Mouse (Mus musculus) liver, adult 2 months (tissue): ENCODE measurements around the gene Rhox3a. TPM values are rescaled to one million over a fixed set of nuclear protein-coding genes. Genes with fewer than 3 reads are reported as not detected.
"Not testable (repeated sequence)": the region's sequence is repeated elsewhere in the genome, so short reads cannot be mapped to it uniquely, and the experiment has no call there.

ENCODE experiments used
- DNase-seq: peaks from one replicate; pipeline ENCODE4 v3.0.0-alpha.2; 2011; ENCODE audit warnings: low read depth, low spot score; ENCODE audit errors: extremely low read depth
- H3K27ac ChIP-seq: fragments of 200-500 bp; replicated peaks from 2 replicates; pipeline ENCODE4 v1.5.1; 2012; ENCODE audit warnings: low read depth, mild to moderate bottlenecking, control low read depth, inconsistent platforms, low read length; ENCODE audit not compliant: insufficient read depth
- H3K27me3 ChIP-seq: fragments of 200-500 bp; 2 replicates; pipeline ENCODE4 v1.6.1; 2012; ENCODE audit warnings: mild to moderate bottlenecking, moderate library complexity, low read length, inconsistent platforms; ENCODE audit not compliant: control insufficient read depth, insufficient read depth
- H3K36me3 ChIP-seq: fragments of 200-500 bp; 2 replicates; pipeline ENCODE4 v1.6.1; 2012; ENCODE audit warnings: low read length, inconsistent platforms; ENCODE audit not compliant: control insufficient read depth, insufficient read depth
- H3K4me1 ChIP-seq: fragments of 200-500 bp; 2 replicates; pipeline ENCODE4 v1.6.1; 2011; ENCODE audit warnings: low read length; ENCODE audit not compliant: control insufficient read depth, insufficient read depth
- H3K4me3 ChIP-seq: fragments of 200-500 bp; 2 replicates; pipeline ENCODE4 v1.5.1; 2011; ENCODE audit warnings: low read depth, mild to moderate bottlenecking, control low read depth, low read length, moderate library complexity; ENCODE audit not compliant: insufficient read depth
- H3K79me2 ChIP-seq: fragments of 200-500 bp; 2 replicates; pipeline ENCODE4 v1.6.1; 2012; ENCODE audit warnings: inconsistent platforms, mild to moderate bottlenecking, low read length, moderate library complexity; ENCODE audit not compliant: control insufficient read depth, insufficient read depth
- H3K9ac ChIP-seq: fragments of 200-500 bp; 2 replicates; pipeline ENCODE4 v1.6.1; 2012; ENCODE audit warnings: low read depth, mild to moderate bottlenecking, control low read depth, inconsistent platforms, low read length
- CTCF ChIP-seq: fragments of 200-500 bp; IDR thresholded peaks from 2 replicates; pipeline ENCODE4 v1.5.1; 2011; ENCODE audit warnings: low read depth, low read length, control low read depth
- POLR2A ChIP-seq: fragments of 200-500 bp; IDR thresholded peaks from 2 replicates; pipeline ENCODE4 v1.6.1; 2011; ENCODE audit warnings: low read length, control low read depth; ENCODE audit not compliant: insufficient read depth; ENCODE audit errors: extremely low read depth
- WGBS: fragments of 180-500 bp; shearing (Covaris S2); methylation state at CpG from one replicate; pipeline ENCODE4 v1.1.7; 2018; 5-methylcytosine and 5-hydroxymethylcytosine counted together
- polyA plus RNA-seq: library from polyadenylated mRNA; depleted of rRNA; stranded (reverse); fragments of >200 nt; gene quantifications from 2 replicates; pipeline ENCODE4 v1.2.3, GENCODE M21; 2012; rRNA removed
- total RNA-seq: library from RNA; depleted of rRNA; stranded (reverse); fragments of >200 nt; gene quantifications from 2 replicates; pipeline ENCODE4 v1.2.3, GENCODE M21; 2014; rRNA removed

Rhox3a gene
- total RNA-seq (not detected in 2 replicates), polyA plus RNA-seq (not detected in 2 replicates)

- not testable (repeated sequence) for H3K36me3 ChIP-seq, H3K79me2 ChIP-seq, H3K27me3 ChIP-seq, DNase-seq, H3K4me3 ChIP-seq, H3K9ac ChIP-seq, H3K27ac ChIP-seq, H3K4me1 ChIP-seq
- WGBS: 73% methylated on average over 1 of the region's 3 CpGs
Measured at GRCm38 (mm10) chrX:37249619-37250018, at the start of gene Rhox3a. TSS of gene Rhox3a (plus strand) at chrX:37249919.

DNA sequence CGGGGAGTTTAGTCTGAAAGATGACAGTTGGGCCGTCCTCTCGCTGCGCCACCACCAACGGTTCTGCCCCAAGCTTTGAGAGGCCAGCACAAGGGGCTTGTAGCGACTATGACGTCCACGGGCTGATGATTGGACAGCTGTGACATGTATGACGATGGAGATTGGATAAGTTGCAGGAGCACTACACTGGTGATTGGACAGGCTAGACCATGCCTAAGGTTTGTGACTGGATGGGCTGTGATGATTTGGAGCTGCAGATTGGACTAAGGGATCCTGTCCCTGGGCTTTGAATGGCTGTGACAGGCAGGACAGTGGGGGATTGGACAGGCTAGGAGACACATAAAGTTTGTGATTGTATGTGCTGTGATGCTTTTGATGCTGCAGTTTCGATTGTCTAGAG, 38.8 kb upstream of the Rhox3a start, which contains the start of gene Gm9:
Gene Gm9, minus strand, starts transcription at position 101 of the 400 bp plus-strand sequence.
- no peak within 1 kb of the TSS for H3K27ac ChIP-seq
- H3K9ac ChIP-seq: no peak within 1 kb of the TSS
- H3K36me3 ChIP-seq: no peaks in the 10 kb centered on the region
- H3K27me3 ChIP-seq: no peaks in the 10 kb centered on the region
- WGBS: 86% methylated on average over 10 of the region's 10 CpGs
- no peaks in the 10 kb centered on the region for H3K79me2 ChIP-seq
- no peak within 1 kb of the TSS for H3K4me3 ChIP-seq
- no peaks in the 10 kb centered on the region for H3K4me1 ChIP-seq
- no peak for DNase-seq
- no peak for TF ChIP-seq POLR2A
- TF ChIP-seq CTCF: no peak

GRCm38 (mm10) chrX:37222158-37222557, 27.6 kb upstream of the Rhox3a start, which contains the start of gene Rhox1:
TSS of gene Rhox1 (minus strand) at chrX:37222258.
- H3K4me3 ChIP-seq, H3K36me3 ChIP-seq, H3K79me2 ChIP-seq, H3K27me3 ChIP-seq, DNase-seq, H3K9ac ChIP-seq, H3K27ac ChIP-seq, H3K4me1 ChIP-seq: not testable (repeated sequence)
- 90% methylated on average over 1 of the region's 1 CpGs for WGBS

GRCm38 (mm10) chrX:37244676-37245075, 5.0 kb upstream of the Rhox3a start, which contains the start of gene Rhox2a:
TSS of gene Rhox2a (plus strand) at chrX:37244976.
- 100% methylated on average over 1 of the region's 9 CpGs for WGBS
- H3K9ac ChIP-seq, H3K79me2 ChIP-seq, H3K4me3 ChIP-seq, H3K4me1 ChIP-seq, DNase-seq, H3K27me3 ChIP-seq, H3K36me3 ChIP-seq, H3K27ac ChIP-seq: not testable (repeated sequence)

DNA sequence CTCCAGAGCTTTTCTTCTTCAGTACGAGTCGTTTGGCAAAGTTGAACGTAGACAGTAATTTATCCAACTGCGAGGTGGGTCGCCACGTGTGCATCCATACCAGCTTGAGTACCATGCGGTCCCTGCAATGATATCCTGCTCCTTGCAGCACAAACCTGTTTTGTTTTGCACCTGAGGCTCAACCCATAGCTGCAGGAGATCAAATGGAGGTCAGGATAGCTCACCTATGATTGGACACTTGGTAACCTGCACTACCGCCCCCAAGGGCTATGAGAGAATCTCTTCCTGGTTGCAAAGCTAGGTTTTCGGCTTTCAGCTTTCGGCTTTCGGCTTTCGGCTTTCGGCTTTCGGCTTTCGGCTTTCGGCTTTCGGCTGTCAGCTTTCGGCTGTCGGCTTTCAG, 15.3 kb downstream of the Rhox3a start, which contains the start of gene Rhox4a:
Gene Rhox4a, plus strand, starts transcription at position 301 of the 400 bp plus-strand sequence.
- H3K27me3 ChIP-seq, DNase-seq, H3K36me3 ChIP-seq, H3K4me3 ChIP-seq, H3K79me2 ChIP-seq, H3K27ac ChIP-seq, H3K4me1 ChIP-seq, H3K9ac ChIP-seq: not testable (repeated sequence)
- WGBS: 91% methylated on average over 11 of the region's 19 CpGs

Other genes starting within 250 kb of the Rhox3a start
- gene Sowahd, start 201.1 kb upstream of the Rhox3a start, total RNA-seq: not detected in 2 replicates
- not detected in 2 replicates for gene Sowahd, start 201.1 kb upstream of the Rhox3a start, polyA plus RNA-seq
- gene Rpl39, start 164.5 kb upstream of the Rhox3a start, total RNA-seq: 175 and 207 TPM in 2 replicates
- 35.1 and 37.0 TPM in 2 replicates for gene Rpl39, start 164.5 kb upstream of the Rhox3a start, polyA plus RNA-seq
- gene Upf3b, start 139.6 kb upstream of the Rhox3a start, total RNA-seq: 4.6 and 5.7 TPM in 2 replicates
- gene Upf3b, start 139.6 kb upstream of the Rhox3a start, polyA plus RNA-seq: 1.4 and 2.2 TPM in 2 replicates
- gene Nkap, start 123.1 kb upstream of the Rhox3a start, total RNA-seq: 4.3 and 5.0 TPM in 2 replicates
- gene Nkap, start 123.1 kb upstream of the Rhox3a start, polyA plus RNA-seq: 0.97 and 1.1 TPM in 2 replicates
- not detected in 2 replicates for gene Akap14, start 81.1 kb upstream of the Rhox3a start, total RNA-seq
- gene Akap14, start 81.1 kb upstream of the Rhox3a start, polyA plus RNA-seq: not detected in 2 replicates
- gene Ndufa1, start 58.8 kb upstream of the Rhox3a start, total RNA-seq: 297 and 311 TPM in 2 replicates
- 260 and 276 TPM in 2 replicates for gene Ndufa1, start 58.8 kb upstream of the Rhox3a start, polyA plus RNA-seq
- gene Rnf113a1, start 58.7 kb upstream of the Rhox3a start, total RNA-seq: 0.87 and 1.1 TPM in 2 replicates
- gene Rnf113a1, start 58.7 kb upstream of the Rhox3a start, polyA plus RNA-seq: 1.4 and 1.7 TPM in 2 replicates
- not detected in 2 replicates for gene Gm9, start 38.9 kb upstream of the Rhox3a start, total RNA-seq
- gene Gm9, start 38.9 kb upstream of the Rhox3a start, polyA plus RNA-seq: not detected in 2 replicates
- gene Rhox1, start 27.7 kb upstream of the Rhox3a start, total RNA-seq: not detected in 2 replicates
- gene Rhox1, start 27.7 kb upstream of the Rhox3a start, polyA plus RNA-seq: not detected in 2 replicates
- not detected in 2 replicates for gene Rhox2a, start 4.9 kb upstream of the Rhox3a start, total RNA-seq
- not detected in 2 replicates for gene Rhox2a, start 4.9 kb upstream of the Rhox3a start, polyA plus RNA-seq
- not detected in 2 replicates for gene Rhox4a, start 15.4 kb downstream of the Rhox3a start, total RNA-seq
- not detected in 2 replicates for gene Rhox4a, start 15.4 kb downstream of the Rhox3a start, polyA plus RNA-seq
- gene Rhox3a2, start 130.1 kb downstream of the Rhox3a start, total RNA-seq: not detected in 2 replicates
- not detected in 2 replicates for gene Rhox3a2, start 130.1 kb downstream of the Rhox3a start, polyA plus RNA-seq
- gene Rhox4a2, start 140.9 kb downstream of the Rhox3a start, total RNA-seq: not detected in 2 replicates
- gene Rhox4a2, start 140.9 kb downstream of the Rhox3a start, polyA plus RNA-seq: not detected in 2 replicates
- not detected in 2 replicates for gene Rhox2b, start 162.1 kb downstream of the Rhox3a start, total RNA-seq
- gene Rhox2b, start 162.1 kb downstream of the Rhox3a start, polyA plus RNA-seq: not detected in 2 replicates
- not detected in 2 replicates for gene Rhox4b, start 182.6 kb downstream of the Rhox3a start, total RNA-seq
- not detected in 2 replicates for gene Rhox4b, start 182.6 kb downstream of the Rhox3a start, polyA plus RNA-seq
- gene Rhox2c, start 203.8 kb downstream of the Rhox3a start, total RNA-seq: not detected in 2 replicates
- gene Rhox2c, start 203.8 kb downstream of the Rhox3a start, polyA plus RNA-seq: not detected in 2 replicates
- gene Rhox3c, start 208.7 kb downstream of the Rhox3a start, total RNA-seq: not detected in 2 replicates
- gene Rhox3c, start 208.7 kb downstream of the Rhox3a start, polyA plus RNA-seq: not detected in 2 replicates
- not detected in 2 replicates for gene Rhox4c, start 230.4 kb downstream of the Rhox3a start, total RNA-seq
- not detected in 2 replicates for gene Rhox4c, start 230.4 kb downstream of the Rhox3a start, polyA plus RNA-seq
- not detected in 2 replicates for gene Rhox2d, start 243.5 kb downstream of the Rhox3a start, total RNA-seq
- not detected in 2 replicates for gene Rhox2d, start 243.5 kb downstream of the Rhox3a start, polyA plus RNA-seq